Mouse (Mus musculus) neural tube, embryonic 14.5 days (tissue): ENCODE results near the gene Fam219a. TPM values are rescaled to one million over a fixed set of nuclear protein-coding genes. Genes with fewer than 3 reads are reported as not detected.

Experiments
- polyA plus RNA-seq: library from polyadenylated mRNA; unstranded; fragments of >200 nt; fragmentation: Nextera tagmentation; extraction: Ambion mirVana; gene quantifications from 2 replicates; pipeline ENCODE4 v1.2.1, GENCODE M21; 2014

Fam219a gene
- polyA plus RNA-seq, 1 experiment from 2014 or later: 23.5 TPM

Other genes with a start within 250 kb of the Fam219a start
- 66.8 and 76.3 TPM in 2 replicates for gene Ubap1, start 220.5 kb downstream of the Fam219a start, polyA plus RNA-seq
- gene Kif24, start 104.7 kb downstream of the Fam219a start, polyA plus RNA-seq: 2.1 and 2.3 TPM in 2 replicates
- gene Nudt2, start 104.4 kb downstream of the Fam219a start, polyA plus RNA-seq: 60.8 and 78.5 TPM in 2 replicates
- gene AI464131, start 66.5 kb downstream of the Fam219a start, polyA plus RNA-seq: 8.0 and 8.6 TPM in 2 replicates
- gene 1110017D15Rik, start 52.2 kb downstream of the Fam219a start, polyA plus RNA-seq: 5.3 and 13.7 TPM in 2 replicates
- gene Dnaic1, start 237 bp upstream of the Fam219a start, polyA plus RNA-seq: 1.7 and 1.9 TPM in 2 replicates
- 109 and 134 TPM in 2 replicates for gene Enho, start 70.8 kb upstream of the Fam219a start, polyA plus RNA-seq
- gene Cntfr, start 127.6 kb upstream of the Fam219a start, polyA plus RNA-seq: 15.6 and 19.9 TPM in 2 replicates
- gene Il11ra1, start 130.5 kb upstream of the Fam219a start, polyA plus RNA-seq: 26.2 and 47.2 TPM in 2 replicates
- 61.3 and 65.5 TPM in 2 replicates for gene Rpp25l, start 144.0 kb upstream of the Fam219a start, polyA plus RNA-seq
- 259 and 281 TPM in 2 replicates for gene Dctn3, start 153.6 kb upstream of the Fam219a start, polyA plus RNA-seq
- 1.4 and 1.8 TPM in 2 replicates for gene Arid3c, start 161.6 kb upstream of the Fam219a start, polyA plus RNA-seq
- gene Galt, start 185.7 kb upstream of the Fam219a start, polyA plus RNA-seq: 42.6 and 53.5 TPM in 2 replicates
- gene Sigmar1, start 186.6 kb upstream of the Fam219a start, polyA plus RNA-seq: 77.6 and 89.3 TPM in 2 replicates
- 239 and 281 TPM in 2 replicates for gene Ccl27a, start 204.7 kb upstream of the Fam219a start, polyA plus RNA-seq